Mouse (Mus musculus): ENCODE results near the gene Hspa5. TPM values are rescaled to one million over a fixed set of nuclear protein-coding genes. Genes with fewer than 3 reads are reported as not detected.
"Not testable (repeated sequence)": the region's sequence is repeated elsewhere in the genome, so short reads cannot be mapped to it uniquely, and the experiment has no call there.

The Hspa5 gene
- 100 to 1,000 TPM; 260 to 290 TPM for total RNA-seq (2021)

GRCm38 (mm10) chr2:34771368-34772226, at the start of gene Hspa5:
Gene Hspa5 (plus strand): TSS chr2:34771970.
- intact Hi-C loops (cut with DNase I) = no loop called here
- peak; percentile 99 for DNase-seq

DNA sequence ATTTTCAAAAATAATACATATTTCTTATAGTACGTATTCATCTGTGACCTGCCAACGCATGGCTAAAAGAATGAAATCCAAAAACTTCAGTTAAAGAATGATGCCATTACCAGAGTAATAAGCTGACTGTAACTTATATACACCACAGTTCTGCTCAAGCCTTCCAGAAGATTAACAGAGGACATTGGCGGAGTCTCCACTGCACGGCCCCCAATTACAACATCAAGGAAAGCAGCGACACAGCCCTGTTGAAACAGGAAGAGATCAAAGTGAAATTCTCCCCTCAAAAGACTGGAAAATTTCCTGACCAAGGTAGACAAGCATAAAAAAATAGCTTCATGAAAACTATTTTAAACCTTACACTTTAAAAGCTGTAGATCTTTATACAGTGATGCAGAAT, 46.5 kb upstream of the Hspa5 start:
- intact Hi-C loops (cut with DNase I) = no loop called here
- no peak for DNase-seq

GRCm38 (mm10) chr2:34727045-34727728, 44.6 kb upstream of the Hspa5 start:
- no peak for DNase-seq
- intact Hi-C loops (cut with DNase I) = no loop called here

DNA sequence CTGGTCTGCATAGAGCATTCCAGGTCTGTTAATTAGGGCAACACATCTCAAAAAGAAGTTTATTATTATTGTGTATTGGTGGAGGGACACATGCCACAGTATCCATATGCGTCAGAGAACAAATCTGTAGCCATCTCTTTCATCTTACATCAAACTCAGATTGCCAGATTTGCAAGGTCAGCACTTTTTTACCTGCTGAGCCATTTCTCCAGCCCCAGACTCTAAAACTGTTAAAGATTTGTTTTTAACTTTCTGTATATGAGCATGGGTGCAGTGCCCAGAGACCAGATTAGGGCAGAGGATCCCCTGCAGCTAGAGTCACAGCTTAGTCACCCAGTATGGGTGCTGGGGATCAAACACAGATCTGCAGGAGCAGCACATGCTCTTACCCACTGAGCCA, 35.1 kb upstream of the Hspa5 start:
- intact Hi-C loops (cut with DNase I) = no loop called here
- no peak for DNase-seq

- intact Hi-C loops (cut with DNase I) = no loop called here
- DNase-seq = no peak
Observed at GRCm38 (mm10) chr2:34737911-34738310, 33.9 kb upstream of the Hspa5 start.

GRCm38 (mm10) chr2:34739684-34740391, 31.9 kb upstream of the Hspa5 start:
- intact Hi-C loops (cut with DNase I) = no loop called here
- no peak for DNase-seq

GRCm38 (mm10) chr2:34741390-34742159, 30.2 kb upstream of the Hspa5 start:
- DNase-seq = no peak
- intact Hi-C loops (cut with DNase I) = no loop called here

DNA sequence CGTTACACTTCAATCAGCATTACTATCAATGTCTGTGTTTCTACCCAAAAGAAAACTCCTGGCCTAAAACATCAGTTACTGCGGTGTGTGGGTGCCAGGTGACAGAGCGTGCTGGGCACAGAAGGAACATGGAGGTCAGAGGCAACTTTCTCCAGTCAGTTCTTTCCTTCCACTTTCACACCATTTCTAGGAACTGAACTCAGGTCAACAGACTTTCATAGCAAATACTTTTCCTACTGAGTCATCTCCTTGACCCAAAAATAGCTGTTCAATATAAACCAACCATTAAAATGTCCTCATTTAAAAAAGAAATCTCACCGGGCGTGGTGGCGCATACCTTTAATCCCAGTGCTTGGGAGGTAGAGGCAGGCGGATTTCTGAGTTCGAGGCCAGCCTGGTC, 29.1 kb upstream of the Hspa5 start:
- no peak for DNase-seq
- intact Hi-C loops (cut with DNase I) = no loop called here

- no peak for DNase-seq
- intact Hi-C loops (cut with DNase I) = no loop called here
Observed at GRCm38 (mm10) chr2:34744476-34744875, 27.3 kb upstream of the Hspa5 start.

DNA sequence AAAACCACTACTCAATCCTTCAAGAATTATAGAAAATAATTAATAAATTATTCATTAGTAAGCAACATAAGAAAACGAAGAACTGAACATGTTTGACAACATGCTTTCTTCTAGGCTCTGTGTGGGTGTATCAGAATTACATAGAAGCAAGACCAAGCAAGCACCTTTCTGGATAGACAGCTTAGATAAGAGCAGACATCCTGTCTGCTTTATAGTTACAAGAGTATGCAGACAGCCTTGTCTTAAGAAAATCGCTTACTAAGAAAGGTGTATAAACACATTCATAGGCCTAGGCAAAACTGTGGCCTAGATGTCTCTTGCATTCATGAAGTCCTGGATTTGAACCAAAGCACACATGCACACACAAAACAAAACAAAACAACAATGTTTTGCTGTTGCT, 26.1 kb upstream of the Hspa5 start:
- intact Hi-C loops (cut with DNase I) = no loop called here
- no peak for DNase-seq

DNA sequence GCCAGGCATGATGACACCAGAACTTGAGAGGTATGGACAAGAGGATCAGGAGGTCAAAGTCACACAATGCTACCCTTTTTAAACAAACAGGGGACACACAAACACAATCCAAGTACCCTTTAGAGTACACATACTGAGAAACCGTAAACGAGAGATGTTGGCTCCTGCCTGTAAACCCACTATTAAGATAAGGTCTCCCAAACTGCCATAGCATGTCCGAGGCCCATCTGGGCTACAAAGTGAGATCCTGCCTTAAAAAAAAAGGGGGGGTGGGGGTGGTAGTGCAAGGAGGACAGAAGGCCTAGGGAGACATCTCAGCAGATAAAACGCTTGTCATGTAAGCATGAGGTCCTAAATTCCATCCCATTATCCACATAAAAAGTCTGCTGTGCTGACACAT, 23.3 kb upstream of the Hspa5 start:
- intact Hi-C loops (cut with DNase I) = no loop called here

GRCm38 (mm10) chr2:34750245-34750644, 21.5 kb upstream of the Hspa5 start:
- intact Hi-C loops (cut with DNase I) = no loop called here
- DNase-seq = no peak

More for the DNA sequence above, 23.3 kb upstream of the Hspa5 start:
- no peak for DNase-seq

GRCm38 (mm10) chr2:34753811-34754550, 17.8 kb upstream of the Hspa5 start:
- peak; percentile 92 for DNase-seq
- intact Hi-C loops (cut with DNase I) = no loop called here

- DNase-seq = peak; percentile 18
- intact Hi-C loops (cut with DNase I) = no loop called here
Observed at GRCm38 (mm10) chr2:34754551-34755358, 17.0 kb upstream of the Hspa5 start, which contains the start of gene Gapvd1. Gene Gapvd1 (minus strand): TSS chr2:34755232.

DNA sequence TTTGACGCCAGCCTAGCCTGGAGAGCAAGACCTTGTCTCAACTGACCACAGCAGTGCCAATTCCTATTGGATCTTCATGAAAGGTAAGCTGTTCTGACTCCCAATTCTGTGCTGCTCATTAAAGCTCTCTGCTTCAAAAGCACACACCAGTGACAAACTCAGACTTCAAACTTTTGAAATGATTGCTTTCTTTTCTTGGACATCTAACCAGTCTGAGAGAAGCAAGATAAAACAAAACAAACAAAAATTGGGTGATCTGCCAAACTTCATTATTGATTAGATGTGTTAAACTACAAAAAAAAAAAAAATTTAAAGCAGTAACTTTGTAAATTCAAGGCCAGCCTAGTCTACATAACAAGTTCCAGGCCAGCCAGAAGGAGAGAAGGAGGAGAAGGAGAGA, 14.4 kb upstream of the Hspa5 start:
- DNase-seq = no peak
- intact Hi-C loops (cut with DNase I) = no loop called here

DNA sequence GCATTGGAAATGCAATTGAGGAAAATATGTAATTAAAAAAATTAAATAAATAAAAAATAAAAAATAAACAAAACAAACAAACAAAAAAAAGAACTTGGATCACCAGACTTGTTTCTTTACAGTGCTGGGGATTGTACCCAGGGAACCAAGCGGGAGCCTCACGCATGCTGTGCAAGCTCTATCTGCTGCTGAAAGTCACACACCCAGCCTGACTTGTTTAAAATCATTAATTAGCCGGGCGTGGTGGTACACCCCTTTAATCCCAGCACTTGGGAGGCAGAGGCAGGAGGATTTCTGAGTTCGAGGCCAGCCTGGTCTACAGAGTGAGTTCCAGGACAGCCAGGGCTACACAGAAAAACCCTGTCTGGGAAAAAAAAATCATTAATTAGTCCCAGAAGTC, 10.5 kb upstream of the Hspa5 start:
- intact Hi-C loops (cut with DNase I); DNase-seq: not testable (repeated sequence)

GRCm38 (mm10) chr2:34762174-34762573, 9.6 kb upstream of the Hspa5 start:
- no peak for DNase-seq
- intact Hi-C loops (cut with DNase I) = no loop called here

DNA sequence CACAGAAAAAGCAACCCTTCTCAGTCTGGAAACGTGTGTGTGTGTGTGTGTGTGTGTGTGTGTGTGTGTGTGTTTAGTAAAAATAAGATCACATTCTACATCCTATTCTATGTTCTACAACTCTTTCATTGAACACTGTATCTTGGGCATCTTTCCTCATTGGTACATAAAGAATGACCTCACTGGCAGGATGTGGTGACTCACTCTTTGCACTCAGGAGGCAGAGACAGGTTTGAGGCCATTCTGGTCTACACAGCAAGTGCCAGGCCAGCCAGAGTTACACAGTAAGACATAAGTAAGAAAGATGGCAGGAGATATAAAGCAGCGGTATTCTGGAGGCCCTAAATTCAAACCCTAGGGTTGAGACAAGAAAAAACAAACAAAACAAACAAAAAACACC, 8.9 kb upstream of the Hspa5 start:
- no peak for DNase-seq
- intact Hi-C loops (cut with DNase I) = no loop called here

DNA sequence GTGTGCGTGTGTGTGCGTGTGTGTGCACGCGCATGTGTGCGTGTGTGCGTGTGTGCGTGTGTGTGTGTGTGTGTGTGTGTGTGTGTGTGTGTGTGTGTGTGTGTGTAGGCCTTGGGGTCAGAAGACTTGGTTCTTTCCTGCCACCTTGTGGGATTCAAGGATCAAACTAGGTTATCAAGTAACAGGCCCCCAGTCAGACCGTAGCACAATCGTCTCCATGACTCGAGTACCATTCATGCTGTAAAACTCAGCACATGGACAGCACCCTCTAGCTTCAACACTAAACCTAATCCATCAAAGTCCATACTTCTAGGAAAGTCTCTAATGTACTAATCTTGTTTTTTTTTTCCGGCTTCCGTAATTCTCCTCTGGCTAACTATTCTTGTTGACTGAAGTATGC, 7.0 kb upstream of the Hspa5 start:
- intact Hi-C loops (cut with DNase I) = no loop called here
- DNase-seq = no peak
